Comparison of ENCODE assay signal across 29 mouse cellular contexts in the genomic region with DNA sequence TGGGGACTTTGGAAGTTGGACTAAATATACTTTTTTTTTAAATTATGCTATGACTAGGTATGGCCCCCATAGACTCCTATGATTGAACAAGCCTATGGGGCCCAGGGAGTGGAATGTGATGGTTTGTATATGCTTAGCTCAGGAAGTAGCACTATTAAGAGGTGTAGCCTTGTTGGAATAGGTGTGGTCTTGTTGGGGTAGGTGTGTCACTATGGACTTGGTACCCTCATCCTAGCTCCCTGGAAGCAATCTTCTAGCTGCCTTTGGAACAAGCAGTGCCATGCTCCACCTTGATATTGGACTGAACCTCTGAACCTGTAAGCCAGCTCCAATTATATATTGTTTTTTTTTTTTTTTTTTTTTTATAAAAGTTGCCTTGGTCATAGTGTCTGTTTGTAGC. TPM values are rescaled to one million over a fixed set of nuclear protein-coding genes. Genes with fewer than 3 reads are reported as not detected.
"Had no signal": no experiment of that assay in that cellular context is flagged by ENCODE, and none has a peak within 500 bp of the region (broad histone marks: within the 10 kb centered on the region; RNA-seq: fewer than 3 reads in every experiment).

No protein-coding gene starts in this region.

- ATAC-seq: liver, postnatal 0 days; lung, postnatal 0 days; midbrain, embryonic 16.5 days had no signal

- H3K4me2 ChIP-seq: liver, embryonic 13.5 days; liver, embryonic 15.5 days; lung, embryonic 15.5 days; midbrain, embryonic 12.5 days; neural tube, embryonic 13.5 days; neural tube, embryonic 15.5 days had no signal

- H3K27me3 ChIP-seq: liver, embryonic 13.5 days; liver, embryonic 15.5 days; lung, embryonic 15.5 days; midbrain, embryonic 12.5 days; neural tube, embryonic 13.5 days; neural tube, embryonic 15.5 days had no signal

- H3K36me3 ChIP-seq: liver, embryonic 13.5 days; liver, embryonic 15.5 days; lung, embryonic 15.5 days; midbrain, embryonic 10.5 days; midbrain, embryonic 12.5 days; neural tube, embryonic 13.5 days; neural tube, embryonic 15.5 days had no signal

- H3K27ac ChIP-seq: liver, embryonic 13.5 days; liver, embryonic 15.5 days; lung, embryonic 15.5 days; midbrain, embryonic 10.5 days; midbrain, embryonic 12.5 days; neural tube, embryonic 13.5 days; neural tube, embryonic 15.5 days had no signal

- H3K4me1 ChIP-seq: liver, embryonic 13.5 days; liver, embryonic 15.5 days; lung, embryonic 15.5 days; midbrain, embryonic 10.5 days; midbrain, embryonic 12.5 days; neural tube, embryonic 13.5 days; neural tube, embryonic 15.5 days had no signal

- H3K9ac ChIP-seq: liver, embryonic 13.5 days; liver, embryonic 15.5 days; liver, postnatal 0 days; lung, embryonic 15.5 days; midbrain, embryonic 12.5 days; neural tube, embryonic 13.5 days; neural tube, embryonic 15.5 days had no signal

- DNase-seq: liver, embryonic 13.5 days; liver, postnatal 0 days; lung, adult 2 months; lung, postnatal 14 days; lung, postnatal 4 days; midbrain, embryonic 14.5 days; retina, postnatal 1 day; right cerebral cortex, adult 18-20 months; right cerebral cortex, postnatal 25 days; right cerebral cortex, postnatal 4 days; spleen, adult 18-20 months; thymus, adult 2 months; thymus, postnatal 25 days had no signal

- H3K9me3 ChIP-seq: liver, embryonic 13.5 days; liver, embryonic 15.5 days; lung, embryonic 15.5 days; midbrain, embryonic 10.5 days; midbrain, embryonic 12.5 days; neural tube, embryonic 13.5 days; neural tube, embryonic 15.5 days had no signal

- H3K4me3 ChIP-seq: liver, embryonic 13.5 days; liver, embryonic 15.5 days; lung, embryonic 15.5 days; midbrain, embryonic 10.5 days; midbrain, embryonic 12.5 days; myocyte; neural tube, embryonic 13.5 days; neural tube, embryonic 15.5 days had no signal

RNA-seq across cellular contexts. Expression of gene Krtap5-3, which starts 4.3 kb away (rescaled TPM):
- total RNA-seq: megakaryocyte, adult 5-6 weeks; megakaryocyte-erythroid progenitor cell, adult 5-6 weeks had no signal
- polyA plus RNA-seq: liver, embryonic 13.5 days; liver, embryonic 15.5 days; liver, postnatal 0 days; lung, adult 2 months; lung, embryonic 15.5 days; lung, postnatal 0 days; midbrain, embryonic 10.5 days; midbrain, embryonic 12.5 days; midbrain, embryonic 14.5 days; midbrain, embryonic 16.5 days; myocyte; neural tube, embryonic 11.5 days; neural tube, embryonic 13.5 days; neural tube, embryonic 15.5 days; small intestine, adult 2 months; stomach, embryonic 14.5 days; stomach, embryonic 16.5 days; testis, adult 2 months; thymus, adult 2 months had no signal

RNA-seq across cellular contexts. Expression of gene Gm7579, which starts 6.2 kb away (rescaled TPM):
- total RNA-seq: megakaryocyte, adult 5-6 weeks; megakaryocyte-erythroid progenitor cell, adult 5-6 weeks had no signal
- polyA plus RNA-seq: liver, embryonic 13.5 days; liver, embryonic 15.5 days; liver, postnatal 0 days; lung, adult 2 months; lung, embryonic 15.5 days; lung, postnatal 0 days; midbrain, embryonic 10.5 days; midbrain, embryonic 12.5 days; midbrain, embryonic 14.5 days; midbrain, embryonic 16.5 days; myocyte; neural tube, embryonic 11.5 days; neural tube, embryonic 13.5 days; neural tube, embryonic 15.5 days; small intestine, adult 2 months; stomach, embryonic 14.5 days; stomach, embryonic 16.5 days; testis, adult 2 months; thymus, adult 2 months had no signal

RNA-seq across cellular contexts. Expression of gene Gm10153, which starts 15.3 kb away (rescaled TPM):
- total RNA-seq: megakaryocyte, adult 5-6 weeks; megakaryocyte-erythroid progenitor cell, adult 5-6 weeks had no signal
- polyA plus RNA-seq: liver, embryonic 13.5 days; liver, embryonic 15.5 days; liver, postnatal 0 days; lung, adult 2 months; lung, embryonic 15.5 days; lung, postnatal 0 days; midbrain, embryonic 10.5 days; midbrain, embryonic 12.5 days; midbrain, embryonic 14.5 days; midbrain, embryonic 16.5 days; myocyte; neural tube, embryonic 11.5 days; neural tube, embryonic 13.5 days; neural tube, embryonic 15.5 days; small intestine, adult 2 months; stomach, embryonic 14.5 days; stomach, embryonic 16.5 days; testis, adult 2 months; thymus, adult 2 months had no signal

RNA-seq across cellular contexts. Expression of gene Krtap5-5, which starts 24.3 kb away (rescaled TPM):
- total RNA-seq: megakaryocyte, adult 5-6 weeks; megakaryocyte-erythroid progenitor cell, adult 5-6 weeks had no signal
- polyA plus RNA-seq: liver, embryonic 13.5 days; liver, embryonic 15.5 days; liver, postnatal 0 days; lung, embryonic 15.5 days; lung, postnatal 0 days; midbrain, embryonic 10.5 days; midbrain, embryonic 12.5 days; midbrain, embryonic 14.5 days; midbrain, embryonic 16.5 days; myocyte; neural tube, embryonic 11.5 days; neural tube, embryonic 13.5 days; neural tube, embryonic 15.5 days; small intestine, adult 2 months; stomach, embryonic 14.5 days; stomach, embryonic 16.5 days; thymus, adult 2 months had no signal

RNA-seq across cellular contexts. Expression of gene Krtap5-2, which starts 29.7 kb away (rescaled TPM):
- total RNA-seq: megakaryocyte, adult 5-6 weeks; megakaryocyte-erythroid progenitor cell, adult 5-6 weeks had no signal
- polyA plus RNA-seq: liver, embryonic 13.5 days; liver, embryonic 15.5 days; liver, postnatal 0 days; lung, adult 2 months; lung, embryonic 15.5 days; lung, postnatal 0 days; midbrain, embryonic 10.5 days; midbrain, embryonic 12.5 days; midbrain, embryonic 14.5 days; midbrain, embryonic 16.5 days; myocyte; neural tube, embryonic 11.5 days; neural tube, embryonic 13.5 days; neural tube, embryonic 15.5 days; small intestine, adult 2 months; stomach, embryonic 14.5 days; stomach, embryonic 16.5 days; testis, adult 2 months; thymus, adult 2 months had no signal
